Mouse (Mus musculus) bone marrow macrophage, adult 2 months (primary cell): Measurements from ENCODE around the gene Cdca3.

ENCODE experiments used
- CTCF ChIP-seq: IDR thresholded peaks from 2 replicates; pipeline ENCODE4 v1.5.1; 2012; ENCODE audit warnings: low read depth, mild to moderate bottlenecking, low read length, moderate library complexity
- POLR2A ChIP-seq: IDR thresholded peaks from 2 replicates; pipeline ENCODE4 v1.6.1; 2012; ENCODE audit warnings: mild to moderate bottlenecking, low read depth, low read length, borderline replicate concordance

- TF ChIP-seq CTCF = no peak
- no peak for TF ChIP-seq POLR2A
Measured at GRCm38 (mm10) chr6:124790121-124790520, 39.2 kb upstream of the Cdca3 start.
